Mouse (Mus musculus) gastrocnemius, postnatal 36 days (tissue): Measurements from ENCODE around the gene Ric3. TPM values are rescaled to one million over a fixed set of nuclear protein-coding genes. Genes with fewer than 3 reads are reported as not detected.
"Not testable (repeated sequence)": the region's sequence is repeated elsewhere in the genome, so short reads cannot be mapped to it uniquely, and the experiment has no call there.

Experiments used
- DNase-seq, 2 experiments: peaks; one replicate each; pipeline ENCODE4 v3.0.0; 2022
- intact Hi-C: fragments of 180-260 bp; cut with DNase I; formaldehyde crosslinking; loops from one replicate; pipeline ENCODE4 v1.15.1; 2025
- long read RNA-seq, 2 experiments: library from polyadenylated mRNA; stranded (forward); transcript quantifications; one replicate each; pipeline ENCODE4 v2.0.0; 2021
- total RNA-seq, 2 experiments: library from RNA; stranded (reverse); gene quantifications; 2 replicates each; pipeline ENCODE4 v1.2.3; 2021

Ric3 gene
- total RNA-seq = 1 to 10 TPM; 1.3 to 1.5 TPM
- long read RNA-seq, experiment 1, full-length matches to known transcripts = 1 of 1 reads
- long read RNA-seq, experiment 1, partial matches to known transcripts = 0 of 1 reads
- long read RNA-seq, experiment 1, other reads (novel, unspliced or antisense) = 0 of 1 reads
- long read RNA-seq, experiment 2, full-length matches to known transcripts = 1 of 2 reads
- long read RNA-seq, experiment 2, partial matches to known transcripts = 1 of 2 reads
- long read RNA-seq, experiment 2, other reads (novel, unspliced or antisense) = 0 of 2 reads

- intact Hi-C loops = no loop called here
- DNase-seq = peak in 1 of 2 experiments; percentile 15
Observed at GRCm38 (mm10) chr7:109083113-109083812, at the start of gene Ric3. Ric3 (minus strand) TSS chr7:109083331.

GRCm38 (mm10) chr7:109131565-109131964, 48.4 kb upstream of the Ric3 start:
- DNase-seq = no peak
- intact Hi-C loops = no loop called here

- intact Hi-C loops = no loop called here
- no peak for DNase-seq
Observed at GRCm38 (mm10) chr7:109129946-109130686, 47.0 kb upstream of the Ric3 start.

- intact Hi-C loops = no loop called here
- DNase-seq = no peak
Observed at GRCm38 (mm10) chr7:109129442-109129841, 46.3 kb upstream of the Ric3 start.

- DNase-seq = no peak
- intact Hi-C loops = no loop called here
Observed at GRCm38 (mm10) chr7:109115929-109116328, 32.8 kb upstream of the Ric3 start.

- intact Hi-C loops, DNase-seq: not testable (repeated sequence)
Observed at GRCm38 (mm10) chr7:109115488-109115887, 32.4 kb upstream of the Ric3 start.

GRCm38 (mm10) chr7:109114950-109115349, 31.8 kb upstream of the Ric3 start:
- no peak for DNase-seq
- intact Hi-C loops = no loop called here

GRCm38 (mm10) chr7:109111000-109111399, 27.9 kb upstream of the Ric3 start:
- intact Hi-C loops = no loop called here
- no peak for DNase-seq

- intact Hi-C loops = loop anchor here (5.0 kb wide), 1 partner anchor 317 kb away; no protein-coding TSS in a partner anchor
Observed at GRCm38 (mm10) chr7:109104894-109105293, 21.8 kb upstream of the Ric3 start.

GRCm38 (mm10) chr7:109101167-109101566, 18.0 kb upstream of the Ric3 start:
- intact Hi-C loops = loop anchor here (5.0 kb wide), 1 partner anchor 321 kb away; no protein-coding TSS in a partner anchor
- no peak for DNase-seq

More at GRCm38 (mm10) chr7:109104894-109105293, 21.8 kb upstream of the Ric3 start:
- DNase-seq = no peak

GRCm38 (mm10) chr7:109098145-109099018, 15.3 kb upstream of the Ric3 start:
- DNase-seq = no peak
- intact Hi-C loops = no loop called here

- intact Hi-C loops = no loop called here
- no peak for DNase-seq
Observed at GRCm38 (mm10) chr7:109097203-109097602, 14.1 kb upstream of the Ric3 start.

- intact Hi-C loops = no loop called here
Observed at GRCm38 (mm10) chr7:109096618-109097017, 13.5 kb upstream of the Ric3 start.

GRCm38 (mm10) chr7:109094294-109094693, 11.2 kb upstream of the Ric3 start:
- no peak for DNase-seq
- intact Hi-C loops = no loop called here

More at GRCm38 (mm10) chr7:109096618-109097017, 13.5 kb upstream of the Ric3 start:
- DNase-seq = no peak

GRCm38 (mm10) chr7:109091316-109091715, 8.2 kb upstream of the Ric3 start:
- DNase-seq, intact Hi-C loops: not testable (repeated sequence)

- intact Hi-C loops = no loop called here
Observed at GRCm38 (mm10) chr7:109086946-109087345, 3.8 kb upstream of the Ric3 start.

GRCm38 (mm10) chr7:109083813-109084184, 668 bp upstream of the Ric3 start:
- DNase-seq = no peak
- intact Hi-C loops = no loop called here

More at GRCm38 (mm10) chr7:109086946-109087345, 3.8 kb upstream of the Ric3 start:
- no peak for DNase-seq

- intact Hi-C loops = no loop called here
Observed at GRCm38 (mm10) chr7:109082269-109083112, 640 bp downstream of the Ric3 start.

GRCm38 (mm10) chr7:109072326-109072725, 10.8 kb downstream of the Ric3 start:
- intact Hi-C loops = no loop called here
- DNase-seq = no peak

More at GRCm38 (mm10) chr7:109082269-109083112, 640 bp downstream of the Ric3 start:
- DNase-seq = no peak
